Mouse (Mus musculus): ENCODE data around the gene Klhl20.

Gene Klhl20

DNA sequence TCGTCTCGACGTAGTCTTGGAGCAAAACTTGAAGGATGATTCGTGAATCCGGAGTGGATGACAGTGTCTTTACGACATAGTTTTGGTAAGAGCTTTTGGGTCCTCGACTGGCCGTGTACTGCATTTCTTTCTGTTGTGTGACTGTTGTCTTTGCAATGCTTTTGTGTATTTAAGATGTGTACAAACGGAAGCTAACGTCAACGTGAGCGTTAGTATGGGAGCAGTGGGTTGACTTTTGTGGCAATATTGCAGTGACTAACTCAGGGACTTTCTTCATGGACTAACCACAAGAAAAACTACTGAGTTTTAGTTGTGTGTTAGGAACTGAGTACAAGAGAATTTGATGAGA lies 60.1 kb downstream of the Klhl20 start:
- DNase-seq (ENCODE audit: low spot score in 2 of 2) = no peak

DNA sequence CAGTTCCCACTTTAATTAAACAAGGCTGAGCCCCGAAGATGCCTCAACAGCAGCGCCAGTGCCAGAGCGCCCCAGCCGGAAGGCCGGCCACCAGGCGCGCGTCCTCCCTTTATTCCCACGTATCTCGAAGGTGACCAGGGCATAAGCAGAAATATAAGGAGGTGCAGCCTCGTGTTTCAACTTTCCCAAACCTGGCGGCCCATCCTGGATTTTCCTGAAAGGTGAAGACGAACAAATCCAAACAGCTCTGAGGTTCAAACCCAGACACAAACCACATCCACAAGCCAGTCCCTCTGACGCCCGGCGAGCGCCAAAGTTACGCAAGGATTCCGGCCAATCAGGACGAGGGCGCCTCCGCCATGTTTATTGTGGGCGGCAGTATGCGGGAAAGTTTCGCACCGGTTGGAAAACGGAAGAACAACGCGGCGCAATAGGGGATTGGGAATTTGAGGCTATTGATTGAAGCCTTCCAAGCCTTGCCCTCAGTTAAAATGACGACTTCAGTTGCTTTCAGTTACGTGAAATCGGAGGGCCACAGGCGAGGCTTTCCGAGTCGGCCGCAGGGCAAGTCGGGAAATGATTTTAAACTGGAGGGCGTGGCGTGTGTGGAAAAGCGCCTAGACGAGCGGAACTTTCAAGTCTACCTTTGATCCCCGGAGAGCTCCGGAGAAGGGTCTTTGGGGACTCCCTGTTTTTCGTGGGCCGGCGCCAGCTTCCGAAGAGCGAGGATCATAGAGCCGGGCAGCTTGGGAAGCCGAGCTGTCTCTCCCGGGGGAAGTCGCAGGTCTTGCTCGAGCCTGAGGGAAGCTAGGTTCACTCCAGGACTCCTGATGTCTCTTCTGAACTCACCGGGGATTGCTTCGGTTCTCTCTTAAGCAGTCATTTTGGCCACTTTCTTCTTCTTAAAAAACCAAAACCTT lies 60.7 kb downstream of the Klhl20 start, which contains the start of the genes Dars2 and Cenpl:
Gene Dars2 (minus strand): TSS at position 307 of the 920 bp plus-strand sequence.
Gene Cenpl (plus strand): TSS at position 362 of the 920 bp plus-strand sequence.
- peak; percentile 98 for DNase-seq (ENCODE audit: low spot score in 2 of 2)

DNA sequence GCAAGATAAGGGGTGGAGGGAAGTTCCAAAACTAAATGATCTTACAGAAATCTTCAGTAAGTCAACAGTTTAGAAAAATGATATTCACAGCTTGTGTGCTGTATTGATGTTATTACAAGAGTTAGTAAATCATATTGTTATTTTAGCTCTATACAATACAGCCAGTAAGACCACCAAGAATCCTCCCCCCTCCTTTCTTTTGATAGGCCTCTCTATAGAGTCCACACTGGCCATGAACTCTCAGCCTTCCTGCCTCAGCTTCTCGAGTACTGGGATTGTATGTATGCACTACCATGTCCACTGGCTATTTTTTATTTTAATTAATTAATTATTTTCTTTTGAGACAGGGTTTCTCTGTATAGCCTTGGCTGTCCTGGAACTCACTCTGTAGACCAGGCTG lies 68.0 kb downstream of the Klhl20 start:
- no peak for DNase-seq (ENCODE audit: low spot score in 2 of 2)

DNA sequence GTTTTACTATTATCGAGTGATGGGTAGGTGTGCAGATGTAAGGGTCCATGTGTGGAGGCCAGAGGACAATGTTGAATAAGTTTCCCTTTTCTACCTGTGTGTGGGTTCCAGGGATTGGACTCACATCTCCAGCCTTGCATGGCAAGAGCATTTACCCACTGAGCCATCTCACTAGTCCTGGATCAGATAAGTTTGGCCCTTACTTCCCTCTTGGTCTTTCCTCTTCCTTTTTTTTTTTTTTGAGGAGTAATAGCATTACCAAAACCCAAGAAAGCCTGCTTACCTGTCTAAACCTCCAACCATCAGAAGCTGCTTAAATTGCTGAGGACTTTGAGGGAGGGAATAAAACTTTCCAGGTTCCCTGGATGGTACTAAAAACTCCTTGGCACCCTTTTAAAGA lies 74.1 kb downstream of the Klhl20 start:
- DNase-seq (ENCODE audit: low spot score in 2 of 2) = no peak

DNA sequence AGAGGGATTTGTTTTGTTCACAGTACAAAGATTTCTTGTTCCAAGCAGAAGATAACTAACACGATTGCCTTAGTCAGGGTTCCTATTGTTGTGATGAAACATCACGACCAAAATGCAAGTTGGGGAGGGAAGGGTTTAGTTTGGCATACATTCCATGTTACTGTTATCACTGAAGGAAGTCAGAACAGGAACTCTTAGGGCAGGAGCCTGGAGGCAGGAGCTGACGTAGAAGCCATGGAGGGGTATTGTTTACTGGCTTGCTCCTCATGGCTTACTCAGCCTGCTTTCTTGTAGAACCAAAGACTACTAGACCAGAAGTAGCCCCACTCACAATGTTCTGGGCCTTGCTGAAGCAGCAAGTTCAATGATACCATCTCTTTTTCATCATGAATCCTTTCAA lies 84.3 kb downstream of the Klhl20 start:
- DNase-seq (ENCODE audit: low spot score in 2 of 2) = no peak

DNA sequence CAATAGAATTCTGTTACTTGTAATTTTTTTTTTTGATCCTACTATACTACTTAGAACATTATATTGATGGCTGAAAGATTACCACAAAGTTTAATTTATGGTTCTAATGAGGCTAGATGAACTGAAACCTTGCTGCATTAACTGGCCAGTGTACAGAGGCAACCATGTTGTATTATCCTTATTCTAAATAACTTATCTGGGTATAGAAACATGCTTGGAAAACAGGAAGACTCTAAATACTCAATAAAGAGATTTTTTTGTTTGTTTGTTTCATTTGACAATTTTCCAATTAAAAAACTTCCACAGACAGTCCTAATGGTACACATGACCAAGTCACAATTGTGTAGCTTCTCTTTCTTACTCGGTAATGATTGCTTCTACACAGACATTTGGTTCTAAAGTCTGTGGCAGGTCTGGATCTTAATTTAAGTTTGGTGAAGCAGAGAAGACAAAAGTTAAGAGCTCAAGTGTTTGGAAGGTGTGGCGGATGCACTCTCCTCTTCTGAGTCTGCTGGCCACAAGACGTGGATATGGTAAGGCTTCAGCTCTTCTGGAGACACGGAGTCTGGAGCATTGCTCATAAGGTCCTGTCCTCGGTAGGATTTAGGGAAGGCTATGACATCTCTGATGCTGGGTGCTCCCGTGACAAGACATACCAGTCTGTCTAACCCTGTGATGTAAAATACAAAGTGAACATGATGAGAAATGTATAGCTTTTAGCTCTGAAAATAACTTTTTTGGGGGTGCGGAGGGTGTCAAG lies 89.9 kb downstream of the Klhl20 start:
- DNase-seq (ENCODE audit: low spot score in 2 of 2) = no peak

DNA sequence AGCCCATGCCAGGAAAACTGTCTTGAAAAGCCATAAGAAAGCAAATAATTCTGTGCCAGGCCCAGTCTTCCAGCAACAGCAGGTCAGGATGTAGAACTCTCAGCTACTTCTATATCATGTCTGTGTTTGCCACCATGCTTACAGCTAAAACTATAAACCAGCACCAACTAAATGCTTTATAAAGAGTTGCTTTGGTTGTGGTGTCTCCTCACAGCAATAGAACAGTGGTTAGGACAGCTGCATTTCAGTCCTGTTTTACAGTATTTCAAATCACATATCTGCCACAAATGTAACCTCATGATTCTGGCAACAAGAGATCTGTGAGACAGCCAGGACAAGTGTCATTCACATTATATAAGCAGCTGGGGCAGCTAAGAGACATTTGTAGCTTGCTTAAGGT lies 90.5 kb downstream of the Klhl20 start:
- DNase-seq (ENCODE audit: low spot score in 2 of 2) = no peak

DNA sequence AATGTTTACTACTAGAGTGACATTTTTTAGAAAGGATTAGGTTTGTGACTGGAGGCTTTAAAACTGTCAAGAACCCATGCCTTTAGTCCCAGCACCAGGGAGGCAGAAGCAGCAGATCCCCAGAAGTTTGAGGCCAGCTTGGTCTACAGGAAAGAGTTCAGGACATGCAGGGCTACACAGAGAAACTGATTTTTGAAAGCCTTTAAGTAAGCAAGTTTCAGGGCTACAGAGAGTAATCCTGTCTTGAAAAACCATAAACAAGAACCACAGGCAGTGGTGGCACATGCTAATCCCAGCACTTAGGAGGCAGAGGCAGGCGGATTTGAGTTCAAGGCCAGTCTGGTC lies 90.9 kb downstream of the Klhl20 start:
- DNase-seq (ENCODE audit: low spot score in 2 of 2) = no peak

DNA sequence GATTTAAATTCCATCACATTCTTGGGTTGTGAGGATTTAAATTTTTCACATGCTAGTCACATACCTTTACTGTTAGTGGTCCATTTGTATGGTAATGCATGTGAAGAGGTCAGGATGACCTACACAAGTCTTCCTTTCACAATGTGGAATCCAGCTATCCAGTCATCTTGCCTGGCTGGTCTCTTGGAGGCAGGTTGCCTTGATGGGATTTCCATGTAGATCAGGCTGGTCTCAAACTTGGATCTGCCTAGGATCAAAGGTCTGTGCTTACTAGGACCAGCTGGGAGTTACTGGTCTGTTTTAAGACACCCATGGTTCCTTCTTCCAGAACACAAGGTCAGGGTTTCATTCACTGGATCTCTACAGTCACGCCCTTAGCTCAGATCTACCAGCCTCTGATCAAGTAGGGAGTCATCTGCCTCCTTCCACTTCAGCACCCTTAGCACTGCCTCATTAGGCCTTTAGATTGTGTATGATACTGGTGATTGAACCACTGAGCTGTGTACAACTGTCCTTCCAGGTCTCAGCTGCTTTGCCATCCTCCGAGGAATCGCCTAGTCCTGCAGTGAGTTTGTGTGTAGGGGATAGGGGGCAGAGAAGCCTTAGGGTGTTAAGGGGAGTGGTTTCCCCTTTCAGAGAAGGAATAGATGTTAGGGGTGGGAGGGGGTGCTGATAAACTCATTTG lies 91.4 kb downstream of the Klhl20 start:
- DNase-seq (ENCODE audit: low spot score in 2 of 2) = no peak

DNA sequence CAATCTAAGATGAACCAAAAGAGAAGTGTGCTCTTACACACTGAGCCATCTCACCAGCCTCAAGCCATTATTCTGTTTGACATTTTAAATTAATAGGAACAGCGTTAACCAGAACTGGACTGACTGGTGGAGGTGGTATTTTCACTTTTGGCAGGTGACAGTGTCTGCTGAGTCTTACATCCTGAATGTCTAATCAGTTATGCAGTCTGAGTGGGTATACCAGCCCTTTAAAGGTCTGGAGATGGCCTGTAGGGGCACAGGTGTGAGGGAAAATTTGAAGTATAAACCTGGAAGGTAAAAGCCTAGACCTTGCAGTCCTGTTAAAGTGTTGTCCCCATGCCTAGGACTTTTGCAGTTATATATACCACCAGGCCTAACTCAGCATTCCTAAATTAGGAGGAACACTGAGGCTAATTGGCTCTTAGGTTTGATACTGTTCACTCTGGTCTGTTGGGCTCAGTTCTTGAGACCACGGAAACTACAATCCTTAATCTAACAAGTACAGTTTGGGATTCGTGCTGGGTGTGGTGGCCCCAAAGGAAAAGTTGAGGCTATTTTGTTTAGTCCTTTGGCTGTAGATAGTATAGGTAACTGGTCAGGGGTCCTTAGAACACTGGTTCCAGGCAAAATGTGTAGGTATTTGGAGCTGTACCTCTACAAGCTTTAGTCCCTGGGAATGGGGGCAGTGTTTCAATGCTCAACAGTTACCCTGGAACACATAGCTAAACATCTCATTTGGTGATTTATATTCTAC lies 92.2 kb downstream of the Klhl20 start:
- DNase-seq (ENCODE audit: low spot score in 2 of 2) = no peak
